Mouse (Mus musculus): ENCODE results near the gene Hook1.
"Not testable (repeated sequence)": the region's sequence is repeated elsewhere in the genome, so short reads cannot be mapped to it uniquely, and the experiment has no call there.

The Hook1 gene

DNA sequence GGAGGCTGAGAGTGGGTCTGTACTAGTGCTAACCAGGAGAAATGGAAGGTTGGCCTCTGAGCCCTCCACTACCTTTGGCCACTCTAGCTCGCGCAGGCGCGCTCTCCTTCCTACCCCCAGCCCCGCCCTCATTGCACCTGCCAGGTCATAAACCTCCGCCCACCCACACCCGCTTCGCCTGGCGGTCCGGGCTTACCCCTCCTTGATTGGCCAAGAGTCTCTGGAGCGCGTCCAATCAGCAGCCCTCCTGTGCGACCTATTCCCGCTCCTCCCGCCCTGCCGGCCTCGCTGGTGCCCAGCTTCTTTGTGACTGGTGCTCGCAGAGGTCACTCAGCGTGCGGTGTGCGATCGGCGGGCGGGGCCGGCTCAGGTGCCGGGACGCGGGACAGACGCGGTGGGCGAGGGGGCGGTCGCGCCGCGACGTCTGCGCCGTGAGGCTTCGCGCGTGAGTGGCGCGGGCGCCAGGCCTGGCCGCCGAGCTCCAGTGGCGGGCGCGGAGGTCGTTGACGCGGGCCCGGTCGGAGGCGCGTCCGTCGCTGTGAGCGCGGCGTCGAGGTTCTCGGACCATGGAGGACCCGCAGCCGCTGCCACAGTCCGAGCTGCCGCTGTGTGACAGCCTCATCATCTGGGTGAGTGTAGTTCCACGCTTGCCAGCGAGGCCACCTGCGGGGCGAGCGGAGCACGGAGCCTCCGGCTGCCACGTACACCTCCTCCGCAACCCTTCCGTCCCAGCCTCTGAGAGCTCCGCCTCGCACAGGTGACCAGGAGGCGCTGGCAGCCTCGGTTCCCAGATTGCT lies at the start of gene Hook1:
Gene Hook1 (plus strand): TSS at position 313 of the 797 bp plus-strand sequence.
- DNase-seq (ENCODE audit: low spot score): peak; percentile 96

DNA sequence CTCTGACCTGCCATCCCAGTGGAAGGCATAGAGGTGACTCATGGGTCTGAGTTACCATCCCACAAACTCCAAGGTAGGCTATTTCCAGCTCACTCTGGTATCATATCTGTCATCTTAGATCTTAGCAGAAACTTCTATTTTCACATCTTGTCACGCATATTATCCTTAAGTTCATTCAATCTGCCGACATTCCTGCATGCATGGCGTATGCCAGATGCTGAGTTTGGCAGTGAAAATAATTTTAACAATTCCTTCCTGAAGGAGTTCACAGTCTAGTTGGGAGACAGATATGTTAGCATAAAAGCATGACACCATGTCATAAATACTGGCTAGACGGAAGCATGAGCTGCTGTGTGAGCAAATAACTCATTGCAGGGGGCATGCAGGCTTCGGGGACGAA lies 49.3 kb upstream of the Hook1 start:
- DNase-seq (ENCODE audit: low spot score): no peak

DNA sequence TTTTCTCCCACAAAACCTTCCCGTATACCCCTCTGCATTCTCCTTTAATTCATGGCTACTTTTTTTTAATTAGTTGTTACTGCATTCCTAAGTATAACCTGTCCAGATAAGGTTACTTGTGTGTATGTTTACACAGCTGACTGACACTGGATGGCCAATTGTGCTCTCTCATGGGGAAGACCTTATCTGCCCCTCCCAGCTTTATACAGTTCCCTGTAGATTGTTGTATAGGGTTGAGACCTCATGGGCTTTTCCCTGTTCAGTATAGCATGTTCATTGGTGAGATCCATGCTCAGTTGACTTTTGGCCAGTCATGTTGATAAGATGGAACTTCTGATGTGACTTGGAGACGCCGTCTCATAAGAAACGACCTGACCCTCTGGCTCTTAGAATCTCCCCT lies 46.6 kb upstream of the Hook1 start:
- no peak for DNase-seq (ENCODE audit: low spot score)

DNA sequence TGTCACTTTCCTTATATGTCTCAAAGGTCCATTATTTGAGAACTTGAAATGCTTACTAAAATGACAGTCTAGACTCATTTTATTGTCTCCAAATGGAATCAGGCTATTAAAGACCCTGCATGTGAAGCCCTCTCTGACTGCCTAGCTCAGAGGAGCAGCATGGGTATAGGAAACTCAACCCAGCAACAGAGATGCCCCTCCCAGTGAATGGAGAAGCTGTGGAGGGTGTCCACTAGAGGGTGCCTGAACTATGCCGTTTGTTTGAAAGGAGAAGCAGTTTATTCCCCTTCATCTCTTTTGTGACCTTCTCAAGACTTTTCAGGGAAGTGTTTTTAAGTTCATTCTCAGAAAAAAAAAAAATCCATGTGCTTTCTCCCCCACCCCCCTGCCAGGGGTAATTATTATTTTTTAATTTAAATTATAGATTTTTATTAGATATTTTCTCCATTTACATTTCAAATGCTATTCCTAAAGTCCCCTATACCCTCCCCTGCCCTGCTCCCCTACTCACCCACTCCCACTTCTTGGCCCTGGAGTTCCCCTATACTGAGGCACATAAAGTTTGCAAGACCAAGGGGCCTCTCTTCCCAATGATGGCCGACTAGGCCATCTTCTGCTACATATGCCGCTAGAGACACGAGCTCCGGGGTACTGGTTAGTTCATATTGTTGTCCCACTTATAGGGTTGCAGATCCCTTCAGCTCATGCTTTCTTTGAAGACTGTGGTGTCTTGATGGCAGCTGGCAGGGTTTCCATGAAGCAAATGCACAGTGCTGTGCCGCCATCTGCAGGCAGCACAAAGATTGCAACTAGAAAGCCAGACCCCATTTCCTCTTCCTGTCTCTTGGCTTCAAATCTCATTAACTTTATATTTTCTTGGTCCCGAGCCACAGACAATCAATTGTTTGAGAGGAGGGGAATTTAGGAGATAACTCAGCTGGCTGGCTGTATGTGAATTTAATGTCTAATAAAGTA lies 42.5 kb upstream of the Hook1 start:
- DNase-seq (ENCODE audit: low spot score): peak; percentile 48

DNA sequence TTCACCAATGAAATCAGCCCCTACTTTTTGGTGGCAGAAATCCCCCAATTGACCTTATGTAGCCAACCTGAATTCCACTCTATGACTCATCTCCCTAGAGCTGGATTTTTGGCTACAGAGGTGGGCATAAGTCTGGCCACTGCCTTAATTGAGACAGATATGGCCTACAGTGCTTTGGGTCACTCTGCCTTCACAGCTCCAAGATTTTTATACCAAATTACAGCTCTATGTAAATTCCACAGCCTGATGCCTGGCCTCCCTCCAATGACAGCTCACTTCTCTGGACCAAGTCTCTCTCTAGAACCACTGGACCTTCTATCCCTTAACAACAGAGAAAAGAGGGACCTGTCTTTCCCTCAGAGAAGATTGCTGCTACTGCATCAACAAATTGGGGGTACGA lies 38.2 kb upstream of the Hook1 start:
- DNase-seq (ENCODE audit: low spot score): no peak

DNA sequence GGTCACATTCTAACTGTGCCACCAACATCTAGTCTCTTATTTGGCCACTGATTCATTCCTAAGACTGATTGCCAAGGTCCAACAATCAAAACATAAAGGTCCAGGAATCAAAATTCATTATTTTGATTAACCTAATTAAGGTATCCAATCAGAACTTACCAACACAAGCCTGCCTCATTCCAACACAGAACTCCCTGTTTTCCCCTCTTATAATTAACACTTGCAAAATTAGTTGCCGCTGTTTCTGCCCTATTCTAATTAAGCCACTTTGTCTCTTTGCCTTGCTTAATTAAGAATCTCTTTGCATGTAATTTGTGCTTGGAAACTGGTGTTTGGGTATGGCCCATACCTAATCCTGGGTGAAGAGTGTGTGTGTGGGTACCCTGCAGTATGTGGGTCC lies 37.1 kb upstream of the Hook1 start:
- no peak for DNase-seq (ENCODE audit: low spot score)

DNA sequence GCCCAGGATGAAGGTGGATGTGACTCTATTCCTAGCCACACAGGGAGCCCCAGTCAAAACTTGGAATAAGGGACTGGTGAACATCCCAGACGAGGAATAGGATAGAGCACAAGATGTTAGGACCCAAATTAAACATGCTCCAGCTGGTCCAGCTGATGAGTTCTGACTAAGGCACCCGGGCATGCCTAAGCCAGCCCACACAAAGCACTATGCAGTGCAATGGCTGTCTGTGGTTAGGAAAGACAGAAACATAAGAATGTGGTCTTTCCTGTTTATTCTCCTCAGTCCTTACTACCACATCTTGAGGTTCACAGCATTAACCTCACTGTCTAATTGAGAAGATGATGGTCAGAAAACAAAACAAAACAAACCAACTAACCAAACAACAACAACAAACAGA lies 35.7 kb upstream of the Hook1 start:
- DNase-seq (ENCODE audit: low spot score): no peak

DNA sequence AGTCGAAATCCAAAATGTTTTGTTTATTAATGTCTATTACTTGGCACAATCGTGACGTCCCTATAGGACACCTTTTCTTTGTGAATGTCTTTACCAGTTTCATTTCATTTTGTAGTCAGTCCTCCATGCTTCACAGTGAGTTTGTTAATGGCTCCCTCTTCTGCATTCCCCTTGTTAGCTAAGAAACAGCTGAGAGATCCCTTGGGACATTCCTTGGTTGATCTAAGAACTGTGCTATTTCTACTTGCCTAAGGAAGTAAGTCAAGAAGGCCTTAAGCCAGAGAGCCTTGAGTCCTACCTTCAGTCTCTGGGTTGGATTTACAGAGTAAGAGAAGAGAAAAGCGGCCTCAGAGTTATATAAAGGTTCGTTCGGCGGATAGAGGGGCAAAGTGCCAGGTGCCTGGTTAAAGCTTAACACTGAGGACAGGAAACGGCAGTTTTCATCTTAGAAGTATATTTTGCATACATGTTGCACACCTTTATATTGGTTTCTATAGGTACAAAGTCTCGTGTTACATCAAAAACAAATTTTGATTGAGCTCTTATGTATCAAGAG lies 33.2 kb upstream of the Hook1 start:
- no peak for DNase-seq (ENCODE audit: low spot score)

DNA sequence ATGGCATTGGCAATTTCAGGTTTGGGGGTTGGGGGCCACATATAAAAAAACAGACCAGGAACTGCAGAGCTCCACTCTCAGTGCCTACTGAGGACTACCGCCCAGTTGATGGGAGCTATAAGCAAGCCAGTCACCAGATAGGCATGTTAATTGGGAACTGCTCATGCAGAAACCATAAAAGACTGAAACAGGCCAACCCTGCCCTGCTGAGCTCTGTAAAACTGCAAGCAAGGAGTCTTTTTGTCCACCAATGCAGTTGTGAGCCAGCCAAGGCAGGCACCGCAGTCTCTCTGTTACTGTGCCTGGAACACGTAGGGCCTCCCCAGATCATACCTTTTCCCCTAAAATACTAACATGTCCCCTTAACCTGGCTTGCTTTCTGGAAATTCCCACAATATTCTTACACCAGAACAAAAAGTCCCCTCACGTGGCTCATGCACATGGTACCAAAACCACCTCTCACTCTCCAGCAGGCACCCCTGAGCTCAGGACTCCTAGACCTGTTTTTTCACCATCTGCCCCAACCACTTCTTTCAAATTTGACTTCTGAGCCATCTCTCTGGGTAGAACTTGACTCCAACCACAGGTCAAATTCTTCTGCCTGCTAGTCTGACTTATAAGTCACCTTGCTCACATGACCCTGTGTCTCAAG lies 32.5 kb upstream of the Hook1 start:
- no peak for DNase-seq (ENCODE audit: low spot score)

DNA sequence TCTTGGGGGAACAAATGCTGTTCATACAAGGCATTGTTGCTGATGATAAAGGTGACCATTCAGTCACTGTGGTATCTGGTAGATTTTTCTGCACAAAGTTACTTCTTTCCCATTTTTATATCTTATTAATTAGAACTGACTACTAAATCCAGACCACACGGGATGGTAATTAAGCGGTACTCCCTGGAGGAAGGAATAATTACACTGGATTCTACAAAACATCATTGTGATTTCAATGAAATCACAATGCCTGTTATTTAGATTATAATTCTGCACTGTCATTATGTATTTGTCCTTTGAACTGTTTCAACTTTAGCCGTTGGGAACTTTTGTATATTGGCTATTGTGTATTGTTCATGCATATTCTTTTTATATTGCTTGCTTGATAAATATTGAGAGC lies 28.3 kb upstream of the Hook1 start:
- DNase-seq (ENCODE audit: low spot score): no peak

DNA sequence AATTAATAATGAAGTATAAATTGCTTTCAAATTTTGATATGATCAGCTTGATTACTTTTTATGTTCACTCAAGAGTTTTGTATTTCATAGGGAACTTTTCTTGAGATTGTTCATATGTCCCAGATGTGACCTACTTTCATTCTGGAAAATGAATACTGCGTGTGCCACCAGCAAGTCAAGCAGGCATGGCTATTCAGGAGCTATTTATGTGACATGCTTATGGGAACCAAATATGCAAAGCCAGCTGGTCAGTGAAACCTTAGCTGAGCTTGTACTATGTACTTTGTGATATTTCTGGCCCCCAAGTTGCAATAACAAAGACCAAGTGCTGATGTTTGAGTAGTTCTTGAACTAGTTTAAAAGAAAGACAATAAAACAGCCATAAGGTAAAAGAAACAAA lies 19.1 kb upstream of the Hook1 start:
- DNase-seq (ENCODE audit: low spot score): no peak

DNA sequence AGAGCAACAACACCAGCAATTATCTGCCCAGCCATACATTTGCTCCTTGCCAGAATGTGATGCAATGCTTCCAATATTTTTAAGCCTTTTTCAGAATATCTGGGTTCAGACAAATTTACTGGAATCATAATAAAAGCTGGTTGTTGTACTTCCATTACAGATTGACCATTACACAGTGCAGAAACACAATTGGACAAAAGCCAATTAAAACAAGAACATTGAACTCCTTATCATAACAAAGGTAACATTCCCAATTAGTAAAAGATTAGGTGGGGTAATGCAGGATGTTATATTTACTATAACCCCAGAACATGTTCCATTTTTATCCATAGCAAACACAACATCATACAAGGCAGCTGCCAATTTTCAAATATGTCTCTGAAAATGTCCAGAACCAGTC lies 13.7 kb upstream of the Hook1 start:
- DNase-seq (ENCODE audit: low spot score): no peak

DNA sequence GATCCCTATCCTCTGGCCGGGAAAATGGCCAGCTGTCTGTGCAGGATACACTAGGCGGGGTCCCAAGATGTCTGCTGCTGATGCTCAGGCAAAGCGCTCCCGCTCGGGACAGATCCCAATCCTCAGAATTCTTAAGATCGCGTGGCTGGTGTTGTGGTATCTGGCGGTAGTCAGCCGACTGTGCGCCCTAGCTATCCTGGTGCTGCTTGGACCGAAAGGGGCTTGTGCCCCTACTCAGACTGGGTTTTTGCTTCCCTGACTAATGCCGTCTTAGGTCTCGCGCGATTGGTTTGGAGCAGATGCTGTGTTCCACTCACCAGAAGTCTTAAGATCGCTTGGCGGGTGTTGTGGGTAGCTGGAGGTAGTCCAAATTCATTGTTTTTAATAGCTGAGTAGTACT lies 15.2 kb downstream of the Hook1 start:
- DNase-seq (ENCODE audit: low spot score): not testable (repeated sequence)

DNA sequence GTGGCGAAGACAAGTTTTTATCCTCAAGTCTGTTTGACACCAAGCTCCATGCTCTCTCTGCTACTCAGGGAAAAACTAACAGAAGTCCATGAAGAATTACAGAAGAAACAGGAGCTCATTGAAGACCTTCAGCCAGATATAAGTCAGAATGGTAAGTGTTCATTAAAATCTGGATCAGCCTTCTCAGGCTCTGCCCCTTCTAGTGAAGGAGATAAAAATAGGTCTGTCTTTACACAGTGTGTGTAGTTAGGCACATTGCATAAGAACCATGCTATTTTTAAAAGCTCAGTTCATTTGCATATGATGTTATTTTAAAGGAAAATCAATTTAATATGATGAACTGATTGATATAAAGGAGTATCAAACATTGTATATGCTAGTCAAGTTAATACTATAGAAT lies 49.8 kb downstream of the Hook1 start:
- DNase-seq (ENCODE audit: low spot score): no peak

DNA sequence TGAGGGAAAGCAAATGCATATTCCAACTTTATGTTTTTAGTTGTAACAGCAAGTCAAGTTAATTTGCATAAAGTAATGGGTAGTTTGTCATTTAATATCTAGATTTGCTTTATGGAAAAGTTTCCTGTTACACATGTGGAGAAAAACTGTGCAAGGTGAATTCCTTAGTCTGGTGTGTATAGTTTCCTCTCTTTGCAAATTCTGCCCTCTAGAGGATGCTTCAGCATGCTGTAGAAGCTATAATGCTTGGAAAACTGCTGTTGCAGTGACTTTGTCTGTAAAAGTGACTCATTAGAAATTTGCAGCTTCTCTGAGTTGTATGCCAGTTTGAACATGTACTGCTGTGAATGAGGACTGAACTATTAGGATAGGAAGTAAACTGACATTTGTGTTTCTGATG lies 55.8 kb downstream of the Hook1 start:
- DNase-seq (ENCODE audit: low spot score): no peak

DNA sequence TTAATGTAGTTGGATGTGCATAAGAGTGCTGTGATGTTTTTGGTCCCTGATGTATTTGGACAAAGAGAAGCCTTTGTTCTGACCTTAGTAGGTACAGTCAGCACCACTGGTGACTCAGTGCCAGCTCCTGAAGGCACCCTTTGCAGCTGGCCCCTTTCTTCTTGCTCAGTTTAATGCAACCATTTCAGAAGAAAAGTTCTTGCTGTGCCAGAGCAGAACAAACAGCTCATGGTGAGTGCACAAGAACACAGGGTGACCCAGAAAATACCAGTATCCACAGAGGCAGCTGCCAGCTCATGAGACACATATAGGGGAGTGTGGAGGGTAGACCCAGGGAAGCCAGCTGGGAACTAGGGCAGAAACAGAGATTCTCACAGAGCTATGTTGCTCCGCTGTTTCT lies 61.4 kb downstream of the Hook1 start:
- no peak for DNase-seq (ENCODE audit: low spot score)

DNA sequence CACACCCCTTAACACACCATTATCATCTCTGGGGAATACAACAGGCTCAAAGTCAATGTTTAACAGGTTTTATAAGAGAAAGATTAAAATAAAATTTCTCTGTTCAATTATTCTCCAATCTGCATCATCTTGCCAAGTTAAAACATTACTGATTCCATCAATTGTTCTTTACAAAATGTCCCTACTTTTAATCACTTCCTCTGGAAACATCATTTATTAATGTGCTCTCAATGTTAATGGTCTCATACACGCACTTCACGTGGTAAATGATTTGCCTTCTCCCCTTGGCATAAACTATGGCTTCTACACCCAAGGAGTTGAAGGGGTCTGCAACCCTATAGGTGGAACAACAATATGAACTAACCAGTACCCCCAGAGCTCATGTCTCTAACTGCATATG lies 93.1 kb downstream of the Hook1 start:
- DNase-seq (ENCODE audit: low spot score): no peak

DNA sequence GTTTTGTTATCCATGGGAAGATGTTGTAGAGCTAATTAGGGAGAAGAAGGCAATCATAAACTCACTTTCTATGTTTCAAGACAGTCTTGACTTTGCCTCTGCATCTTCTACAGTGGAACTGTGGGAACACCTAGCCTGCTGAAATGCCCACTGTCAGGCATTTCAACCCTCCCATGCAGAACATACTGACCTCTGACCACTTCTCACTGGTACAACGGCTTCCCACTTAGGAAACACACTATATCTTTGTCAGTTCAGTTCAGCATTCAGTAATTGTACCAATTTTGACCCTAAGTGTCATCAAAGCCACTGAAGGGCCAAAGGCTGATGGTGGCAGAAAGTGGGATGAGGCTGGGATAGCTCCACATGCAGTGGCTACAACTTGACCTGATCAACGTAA lies 95.0 kb downstream of the Hook1 start:
- DNase-seq (ENCODE audit: low spot score): no peak

All from lung, postnatal 25 days (tissue).